Mouse (Mus musculus) kidney, embryonic 15.5 days (tissue): ENCODE data around the gene Ldb1. TPM values are rescaled to one million over a fixed set of nuclear protein-coding genes. Genes with fewer than 3 reads are reported as not detected.

Experiments used
- ATAC-seq: fragments of 200-750 bp; cut with Nextera tagmentation; replicated peaks from 2 replicates; pipeline ENCODE4 v1.8.0; 2017; ENCODE audit warnings: moderate TSS enrichment; ENCODE audit not compliant: low FRiP score
- H3K27ac ChIP-seq: fragments of 300-500 bp; sonication (generic); 2 replicates; pipeline ENCODE4 v1.5.1; 2015; ENCODE audit warnings: mild to moderate bottlenecking, inconsistent platforms
- H3K27me3 ChIP-seq: fragments of 300-500 bp; sonication (generic); 2 replicates; pipeline ENCODE4 v1.6.1; 2015; ENCODE audit warnings: inconsistent platforms
- H3K36me3 ChIP-seq: fragments of 300-500 bp; sonication (generic); 2 replicates; pipeline ENCODE4 v1.6.1; 2015; ENCODE audit warnings: inconsistent platforms
- H3K4me1 ChIP-seq: fragments of 300-500 bp; sonication (generic); 2 replicates; pipeline ENCODE4 v1.6.1; 2015; ENCODE audit warnings: inconsistent platforms
- H3K4me2 ChIP-seq: fragments of 300-500 bp; sonication (generic); 2 replicates; pipeline ENCODE4 v1.6.1; 2015; ENCODE audit warnings: moderate library complexity, mild to moderate bottlenecking, inconsistent platforms
- H3K4me3 ChIP-seq: fragments of 300-500 bp; sonication (generic); replicated peaks from 2 replicates; pipeline ENCODE4 v1.5.1; 2015; ENCODE audit warnings: mild to moderate bottlenecking, inconsistent platforms
- H3K9ac ChIP-seq: fragments of 300-500 bp; sonication (generic); 2 replicates; pipeline ENCODE4 v1.6.1; 2015; ENCODE audit warnings: mild to moderate bottlenecking, inconsistent platforms
- H3K9me3 ChIP-seq: fragments of 300-500 bp; sonication (generic); replicated peaks from 2 replicates; pipeline ENCODE4 v1.6.1; 2016; ENCODE audit warnings: inconsistent platforms
- WGBS: fragments of 180-500 bp; shearing (Covaris S2); methylation state at CpG from one replicate; pipeline ENCODE4 v1.1.7; 2015; ENCODE audit warnings: mixed read lengths; 5-methylcytosine and 5-hydroxymethylcytosine counted together
- polyA plus RNA-seq: library from polyadenylated mRNA; unstranded; fragments of >200 nt; fragmentation: Nextera tagmentation; extraction: Ambion mirVana; gene quantifications from 2 replicates; pipeline ENCODE4 v1.2.1, GENCODE M21; 2015

Ldb1 gene
- polyA plus RNA-seq, 1 experiment from 2014 or later, result 91.9 TPM

DNA sequence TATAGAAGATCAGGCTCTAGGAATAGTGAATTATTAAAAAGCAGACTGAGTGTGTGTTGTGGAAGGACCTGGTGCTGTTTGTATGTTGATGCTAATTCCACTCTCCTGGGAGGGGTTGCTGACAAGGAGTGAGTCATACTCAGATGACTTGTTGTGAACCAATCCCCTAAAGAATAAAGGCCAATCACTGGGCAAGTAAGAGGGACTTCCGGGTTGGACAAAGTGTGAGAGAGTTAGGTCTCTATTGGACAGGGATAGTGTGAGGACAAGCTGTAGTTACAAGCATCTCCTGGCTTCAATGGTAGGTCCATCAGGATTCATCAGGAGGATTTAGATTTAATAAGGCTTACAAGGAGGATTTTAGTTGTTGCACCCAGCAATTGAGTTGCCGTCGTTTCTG is 56.8 kb downstream of the Ldb1 start:
- Histone ChIP-seq H3K9ac (no peak overlapping the region), H3K27ac (no peak overlapping the region), H3K27me3 (no peaks in the 10 kb centered on the region), H3K4me1 (0 out of 2 replicates have a peak, but pooled peaks cover 4% of the 10 kb centered on the region), H3K36me3 (peaks cover 15% of the 10 kb centered on the region), H3K4me2 (no peak overlapping the region), H3K9me3 (no peaks in the 10 kb centered on the region), H3K4me3 (no peak overlapping the region)
- ATAC-seq, result no peak
- 95% methylated on average over 3 of the region's 3 CpGs for WGBS

- Histone ChIP-seq H3K9ac (no peak overlapping the region), H3K4me3 (no peak overlapping the region), H3K27me3 (no peaks in the 10 kb centered on the region), H3K4me1 (0 out of 2 replicates have a peak, but pooled peaks cover 4% of the 10 kb centered on the region), H3K4me2 (no peak overlapping the region), H3K36me3 (peaks cover 15% of the 10 kb centered on the region), H3K27ac (no peak overlapping the region), H3K9me3 (no peaks in the 10 kb centered on the region)
- no peak for ATAC-seq
Observed at GRCm38 (mm10) chr19:45984379-45984778, 60.6 kb downstream of the Ldb1 start.

Other genes with a start within 250 kb of the Ldb1 start
- 2.2 and 2.3 TPM in 2 replicates for gene Kcnip2, start 229.2 kb downstream of the Ldb1 start, polyA plus RNA-seq
- gene Armh3, start 46.7 kb downstream of the Ldb1 start, polyA plus RNA-seq, result 18.6 and 18.8 TPM in 2 replicates
- gene Hps6, start 41.7 kb downstream of the Ldb1 start, polyA plus RNA-seq, result 8.3 and 8.9 TPM in 2 replicates
- 33.3 and 44.6 TPM in 2 replicates for gene Pprc1, start 328 bp downstream of the Ldb1 start, polyA plus RNA-seq
- 99.4 and 101 TPM in 2 replicates for gene Nolc1, start 30.6 kb upstream of the Ldb1 start, polyA plus RNA-seq
- gene Elovl3, start 86.7 kb upstream of the Ldb1 start, polyA plus RNA-seq, result not detected in 2 replicates
- gene Pitx3, start 103.1 kb upstream of the Ldb1 start, polyA plus RNA-seq, result 0.48 and 0.85 TPM in 2 replicates
- 50.7 and 51.0 TPM in 2 replicates for gene Gbf1, start 107.3 kb upstream of the Ldb1 start, polyA plus RNA-seq